Mouse (Mus musculus): ENCODE data around the gene Foxp1. TPM values are rescaled to one million over a fixed set of nuclear protein-coding genes. Genes with fewer than 3 reads are reported as not detected.
A peak's percentile ranks its signal among the peaks of the same experiment; 100 is the strongest.

The Foxp1 gene
- polyA plus RNA-seq, 1 experiment = 68.1 TPM

DNA sequence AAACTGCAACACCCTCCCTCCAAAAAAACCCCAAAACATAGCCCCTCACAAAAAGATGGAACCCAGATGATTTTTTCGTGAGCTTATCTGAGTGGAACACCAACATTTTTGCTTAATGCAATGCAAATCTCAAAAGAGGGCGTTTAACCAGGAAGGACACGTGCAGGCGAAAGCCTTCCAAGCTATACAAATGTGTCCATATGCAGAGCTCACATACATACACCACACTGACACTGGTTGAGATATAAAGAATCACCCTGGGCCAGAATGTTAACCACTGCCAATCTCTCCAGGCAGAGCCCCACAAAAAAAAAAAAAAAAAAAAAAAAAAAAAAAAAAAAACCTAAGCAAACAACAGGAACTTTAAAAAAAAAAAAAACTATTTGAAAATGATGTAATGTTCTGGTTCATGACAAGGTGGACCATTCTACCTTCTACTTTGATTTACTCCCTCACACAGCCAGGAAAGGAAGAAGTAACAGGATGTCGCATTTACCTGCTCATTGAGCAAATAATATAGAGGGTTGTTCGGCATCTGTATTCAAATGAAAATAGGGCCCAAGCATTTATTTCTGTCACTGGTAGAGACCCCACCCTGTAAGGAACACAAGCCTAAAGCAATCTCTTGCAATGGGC lies 118.6 kb downstream of the Foxp1 start:
- DNase-seq (ENCODE audit: low read depth) = no peak
- TF ChIP-seq POLR2A (IDR thresholded peaks at IDR 0.05; ENCODE audit: borderline replicate concordance, extremely low read depth, insufficient read depth, insufficient read length, poor library complexity, severe bottlenecking) = no peak
- no peak for TF ChIP-seq CTCF (IDR thresholded peaks at IDR 0.05; ENCODE audit: borderline replicate concordance, extremely low read depth, insufficient read depth, insufficient read length)

DNA sequence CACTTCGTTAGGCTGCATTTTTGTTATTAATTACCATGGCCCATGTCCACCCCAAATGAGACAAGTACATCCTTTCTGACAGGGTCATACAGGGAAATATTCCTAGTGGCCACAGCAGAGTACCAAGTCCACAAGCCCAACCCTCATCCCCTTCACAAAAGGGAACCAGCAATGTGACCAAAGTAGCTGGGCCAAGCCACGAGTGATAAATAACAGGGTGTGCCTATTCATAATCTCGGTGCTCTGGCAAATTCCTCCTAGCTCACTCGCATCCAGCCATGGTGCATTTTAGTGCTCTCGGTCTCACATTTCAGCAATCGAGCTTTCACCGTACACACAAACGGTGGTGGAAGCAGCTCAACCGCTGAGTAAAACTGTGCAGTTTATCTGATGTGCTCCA lies 119.6 kb downstream of the Foxp1 start:
- no peak for DNase-seq (ENCODE audit: low read depth)
- no peak for TF ChIP-seq CTCF (IDR thresholded peaks at IDR 0.05; ENCODE audit: borderline replicate concordance, extremely low read depth, insufficient read depth, insufficient read length)
- no peak for TF ChIP-seq POLR2A (IDR thresholded peaks at IDR 0.05; ENCODE audit: borderline replicate concordance, extremely low read depth, insufficient read depth, insufficient read length, poor library complexity, severe bottlenecking)

DNA sequence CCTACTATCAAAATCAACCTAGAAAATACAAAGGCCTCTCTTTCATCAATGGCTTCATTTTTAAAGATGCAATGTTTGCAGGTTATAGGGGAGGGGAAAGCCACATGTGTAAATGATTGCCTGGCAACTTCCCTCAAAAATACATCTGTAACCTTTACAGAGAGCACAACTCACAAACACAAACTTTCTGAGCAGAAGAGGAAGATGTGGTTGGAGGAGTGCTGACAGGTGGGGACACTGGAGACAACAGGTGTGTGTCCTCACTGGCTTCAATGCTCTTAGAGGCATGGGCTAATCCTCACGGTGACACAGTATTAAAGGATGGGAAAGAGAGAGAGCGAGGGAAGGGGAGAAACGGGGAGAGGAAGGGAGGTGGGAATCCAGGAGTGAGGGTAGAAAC lies 120.2 kb downstream of the Foxp1 start:
- TF ChIP-seq POLR2A (IDR thresholded peaks at IDR 0.05; ENCODE audit: borderline replicate concordance, extremely low read depth, insufficient read depth, insufficient read length, poor library complexity, severe bottlenecking) (no peak), CTCF (IDR thresholded peaks at IDR 0.05; ENCODE audit: borderline replicate concordance, extremely low read depth, insufficient read depth, insufficient read length) (no peak)
- DNase-seq (ENCODE audit: low read depth) = no peak

DNA sequence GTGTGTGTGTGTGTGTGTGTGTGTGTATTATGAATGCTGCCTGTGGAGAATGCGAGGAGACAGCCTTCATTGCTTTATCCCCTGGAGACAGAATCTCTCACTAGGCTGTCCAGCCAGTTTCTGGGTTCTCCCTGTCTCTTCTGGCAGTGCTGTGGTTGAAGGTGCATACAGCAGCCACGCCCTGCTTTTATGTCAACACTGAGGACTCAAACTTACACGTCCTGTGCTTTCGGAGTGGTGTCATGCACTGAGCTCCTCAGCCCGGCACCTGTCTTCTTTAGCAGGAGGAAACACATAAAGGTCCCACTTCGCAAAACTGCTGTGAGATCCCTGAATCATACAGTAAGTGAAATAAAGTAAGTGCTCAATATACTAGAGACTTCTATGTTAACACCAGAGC lies 120.7 kb downstream of the Foxp1 start:
- TF ChIP-seq CTCF (IDR thresholded peaks at IDR 0.05; ENCODE audit: borderline replicate concordance, extremely low read depth, insufficient read depth, insufficient read length) (no peak), POLR2A (IDR thresholded peaks at IDR 0.05; ENCODE audit: borderline replicate concordance, extremely low read depth, insufficient read depth, insufficient read length, poor library complexity, severe bottlenecking) (no peak)
- DNase-seq (ENCODE audit: low read depth) = no peak

DNA sequence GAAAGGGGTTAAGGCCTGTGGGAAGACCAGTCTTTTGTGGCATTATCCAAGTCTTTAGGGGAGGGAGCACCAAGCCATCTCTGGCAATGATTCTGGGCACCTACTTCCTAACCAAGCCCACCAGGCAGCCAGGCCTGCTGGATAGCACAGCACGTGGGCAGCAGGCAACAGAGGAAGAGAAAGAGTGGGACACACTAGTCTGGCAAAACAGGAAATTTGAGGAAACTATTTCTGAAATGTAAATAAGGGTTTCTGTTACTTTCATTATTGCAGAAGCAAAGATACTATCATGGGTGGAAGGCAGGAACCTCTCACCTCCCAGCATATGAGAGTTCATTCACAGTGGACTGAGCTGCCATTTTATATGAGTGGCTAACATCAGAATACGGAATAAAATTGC lies 121.3 kb downstream of the Foxp1 start:
- TF ChIP-seq POLR2A (IDR thresholded peaks at IDR 0.05; ENCODE audit: borderline replicate concordance, extremely low read depth, insufficient read depth, insufficient read length, poor library complexity, severe bottlenecking) = no peak
- TF ChIP-seq CTCF (IDR thresholded peaks at IDR 0.05; ENCODE audit: borderline replicate concordance, extremely low read depth, insufficient read depth, insufficient read length) = no peak

DNA sequence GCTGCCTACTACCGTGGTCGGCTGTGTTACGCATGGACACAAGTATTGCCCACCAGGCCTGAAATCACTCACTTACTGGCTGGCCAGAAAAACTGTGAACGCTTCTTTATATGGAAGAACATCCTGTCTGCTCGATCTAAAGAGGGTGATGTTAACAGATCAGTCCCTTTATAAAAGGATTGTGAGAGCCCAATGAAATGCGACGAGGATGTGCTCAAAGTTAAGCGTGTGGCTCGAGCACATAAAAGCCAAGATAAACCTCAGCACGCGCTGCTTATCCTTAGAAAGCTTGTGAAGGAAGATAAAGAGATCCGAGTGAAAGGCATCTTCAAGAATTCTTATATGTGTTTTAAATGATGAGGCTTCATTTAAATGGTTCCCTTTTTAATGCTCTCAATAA lies 126.8 kb downstream of the Foxp1 start:
- peak; percentile 59 for DNase-seq (ENCODE audit: low read depth)

More for the DNA sequence above, 121.3 kb downstream of the Foxp1 start:
- peak; percentile 29 for DNase-seq (ENCODE audit: low read depth)

DNA sequence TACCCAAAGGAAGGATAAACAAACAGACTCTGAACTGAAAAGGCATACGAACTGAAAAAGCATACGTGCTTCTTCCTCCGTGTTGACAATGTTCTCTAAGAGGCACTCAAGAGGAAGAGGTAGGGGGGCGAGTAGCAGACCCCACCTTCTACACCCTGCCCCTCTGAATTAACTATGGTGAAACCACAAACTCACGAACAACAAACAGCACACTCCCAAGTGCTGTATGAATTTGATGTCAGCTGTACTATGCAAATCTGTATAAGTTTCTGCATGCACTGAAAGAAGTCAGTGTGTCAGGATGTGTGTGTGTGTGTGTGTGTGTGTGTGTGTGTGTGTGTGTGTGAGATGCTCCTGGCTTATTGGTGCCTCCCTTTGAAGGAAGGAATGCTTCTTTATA lies 127.7 kb downstream of the Foxp1 start:
- DNase-seq (ENCODE audit: low read depth) = no peak
- no peak for TF ChIP-seq CTCF (IDR thresholded peaks at IDR 0.05; ENCODE audit: borderline replicate concordance, extremely low read depth, insufficient read depth, insufficient read length)
- TF ChIP-seq POLR2A (IDR thresholded peaks at IDR 0.05; ENCODE audit: borderline replicate concordance, extremely low read depth, insufficient read depth, insufficient read length, poor library complexity, severe bottlenecking) = no peak

More for the DNA sequence above, 126.8 kb downstream of the Foxp1 start:
- no peak for TF ChIP-seq CTCF (IDR thresholded peaks at IDR 0.05; ENCODE audit: borderline replicate concordance, extremely low read depth, insufficient read depth, insufficient read length)
- TF ChIP-seq POLR2A (IDR thresholded peaks at IDR 0.05; ENCODE audit: borderline replicate concordance, extremely low read depth, insufficient read depth, insufficient read length, poor library complexity, severe bottlenecking) = no peak

DNA sequence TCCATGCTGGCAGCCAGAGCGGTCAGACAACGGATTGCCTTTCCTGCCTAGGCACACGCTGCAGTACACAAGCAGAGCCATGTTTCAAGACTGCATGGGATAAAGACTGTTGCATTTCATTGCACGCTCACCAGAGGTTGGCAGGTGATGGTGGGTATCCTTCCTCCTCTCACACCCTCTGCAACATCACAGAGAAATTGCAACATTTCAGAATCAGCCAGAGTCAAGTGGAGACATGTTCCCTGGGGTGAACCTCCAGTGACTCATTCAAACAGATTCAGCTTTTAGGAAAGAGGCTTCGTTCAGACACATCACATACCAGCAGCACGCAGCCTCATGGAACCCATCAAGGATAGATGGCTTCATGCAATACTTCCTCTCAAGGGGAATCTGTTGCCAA lies 130.0 kb downstream of the Foxp1 start:
- DNase-seq (ENCODE audit: low read depth) = no peak
- TF ChIP-seq POLR2A (IDR thresholded peaks at IDR 0.05; ENCODE audit: borderline replicate concordance, extremely low read depth, insufficient read depth, insufficient read length, poor library complexity, severe bottlenecking) = no peak
- TF ChIP-seq CTCF (IDR thresholded peaks at IDR 0.05; ENCODE audit: borderline replicate concordance, extremely low read depth, insufficient read depth, insufficient read length) = no peak

DNA sequence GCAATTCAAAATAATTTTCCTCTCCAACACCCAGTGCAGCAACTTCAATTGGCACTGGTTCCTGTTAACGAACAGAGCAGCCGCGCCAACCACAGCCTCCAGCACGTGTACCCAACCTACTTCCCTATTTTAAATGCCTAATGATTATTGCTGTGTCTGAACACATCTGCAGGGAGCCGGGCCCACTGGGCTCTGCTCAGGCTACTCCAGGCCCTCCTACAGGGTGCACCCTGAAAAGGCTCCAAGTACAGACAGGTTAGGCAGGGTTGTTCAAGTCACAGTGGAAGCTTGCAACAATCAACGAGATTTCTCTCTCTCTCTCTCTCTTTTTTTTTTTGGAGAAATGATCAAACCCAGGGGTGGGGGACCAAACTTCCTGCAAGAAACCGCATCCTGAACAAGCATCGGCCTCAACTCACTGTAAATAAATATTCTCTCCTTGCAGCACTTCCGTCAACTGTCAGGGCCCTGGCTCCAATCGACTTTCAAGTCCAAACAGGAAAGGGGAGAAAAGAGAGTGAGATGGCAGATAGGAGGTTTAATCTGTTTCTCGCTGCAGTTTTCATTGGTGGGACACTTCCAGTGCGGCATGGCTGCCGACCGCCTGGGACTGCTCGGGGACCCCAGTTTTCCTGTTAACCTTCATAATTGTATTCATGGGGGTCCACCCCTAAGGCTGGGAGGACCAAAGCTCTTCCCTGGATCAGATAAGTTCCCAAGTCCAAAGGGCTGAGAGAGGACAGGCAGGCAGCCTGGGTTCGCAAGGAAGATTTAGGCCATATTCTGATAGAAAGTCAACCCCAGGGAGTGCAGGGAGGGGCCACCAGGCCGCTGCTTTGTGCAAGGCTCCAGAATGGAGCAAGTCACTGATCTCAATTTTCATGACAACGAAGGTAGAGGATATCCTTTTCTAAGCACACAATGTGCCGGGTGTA lies 133.5 kb downstream of the Foxp1 start:
- no peak for DNase-seq (ENCODE audit: low read depth)
- TF ChIP-seq POLR2A (IDR thresholded peaks at IDR 0.05; ENCODE audit: borderline replicate concordance, extremely low read depth, insufficient read depth, insufficient read length, poor library complexity, severe bottlenecking) (no peak), CTCF (IDR thresholded peaks at IDR 0.05; ENCODE audit: borderline replicate concordance, extremely low read depth, insufficient read depth, insufficient read length) (no peak)

DNA sequence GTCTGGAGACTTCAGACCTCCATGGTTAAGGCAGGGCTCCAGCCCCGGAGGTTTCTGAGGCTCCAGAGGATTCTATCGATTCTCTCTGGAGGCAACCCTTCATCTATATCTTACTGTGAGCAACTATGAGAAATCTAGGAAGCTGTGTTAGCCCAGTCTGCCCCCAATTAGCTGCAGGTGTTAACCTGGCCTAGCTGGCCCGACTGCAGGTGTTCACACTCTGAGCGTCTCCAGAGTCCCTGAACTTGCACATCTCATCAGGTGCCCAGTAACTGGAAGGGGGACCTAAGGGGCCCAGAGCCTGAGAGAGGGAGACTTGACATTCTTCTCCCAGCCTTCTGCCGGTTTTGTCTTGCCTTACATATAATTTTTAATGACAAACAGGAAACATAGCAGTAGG lies 134.5 kb downstream of the Foxp1 start:
- DNase-seq (ENCODE audit: low read depth) = no peak

DNA sequence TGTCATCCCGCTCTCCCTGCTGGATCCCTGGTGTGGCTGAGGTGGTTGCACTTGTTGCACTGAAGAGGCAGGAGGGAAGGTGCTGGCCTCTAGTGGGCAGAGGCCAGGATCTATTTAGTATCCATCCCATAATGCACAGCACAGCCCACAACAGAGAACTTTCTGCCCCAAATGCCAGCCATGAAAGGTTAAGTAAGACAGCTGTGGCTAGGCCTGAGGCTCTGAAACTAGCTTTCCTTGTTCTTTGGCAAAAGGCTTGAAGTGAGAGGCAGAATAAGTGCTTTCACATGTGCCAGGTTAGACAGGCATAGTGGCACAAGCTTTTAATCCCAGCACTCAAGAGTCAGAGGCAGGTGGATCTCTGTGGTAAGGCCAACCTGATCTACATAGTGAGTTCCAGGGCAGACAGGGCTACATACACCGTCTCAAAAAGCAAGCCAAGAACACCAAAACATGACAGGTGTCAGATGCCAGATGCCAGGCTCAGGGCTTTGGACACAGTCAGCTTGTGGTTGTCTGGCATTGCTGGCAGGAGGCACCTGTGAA lies 137.4 kb downstream of the Foxp1 start:
- no peak for DNase-seq (ENCODE audit: low read depth)
- TF ChIP-seq POLR2A (IDR thresholded peaks at IDR 0.05; ENCODE audit: borderline replicate concordance, extremely low read depth, insufficient read depth, insufficient read length, poor library complexity, severe bottlenecking) (no peak), CTCF (IDR thresholded peaks at IDR 0.05; ENCODE audit: borderline replicate concordance, extremely low read depth, insufficient read depth, insufficient read length) (peak; percentile 20; the same call in 1 of the 2 replicates)

More for the DNA sequence above, 134.5 kb downstream of the Foxp1 start:
- TF ChIP-seq POLR2A (IDR thresholded peaks at IDR 0.05; ENCODE audit: borderline replicate concordance, extremely low read depth, insufficient read depth, insufficient read length, poor library complexity, severe bottlenecking) = no peak
- TF ChIP-seq CTCF (IDR thresholded peaks at IDR 0.05; ENCODE audit: borderline replicate concordance, extremely low read depth, insufficient read depth, insufficient read length) = no peak

Measured in brain, embryonic 14.5 days (tissue).